Mouse (Mus musculus) heart, adult 2 months (tissue): ENCODE measurements around the gene Erp44.

ENCODE experiments used
- CTCF ChIP-seq: fragments of 200-600 bp; IDR thresholded peaks from 2 replicates; pipeline ENCODE4 v1.8.1; 2022; ENCODE audit warnings: antibody characterized with exemption, mild to moderate bottlenecking, moderate library complexity
- EP300 ChIP-seq: fragments of 200-500 bp; IDR thresholded peaks from 2 replicates; pipeline ENCODE4 v1.6.1; 2011; ENCODE audit warnings: low read depth, low read length, control low read depth; ENCODE audit not compliant: insufficient read depth
- POLR2A ChIP-seq: fragments of 200-500 bp; IDR thresholded peaks from 2 replicates; pipeline ENCODE4 v1.6.1; 2011; ENCODE audit warnings: mild to moderate bottlenecking, low read depth, low read length, control low read depth; ENCODE audit not compliant: insufficient read depth

DNA sequence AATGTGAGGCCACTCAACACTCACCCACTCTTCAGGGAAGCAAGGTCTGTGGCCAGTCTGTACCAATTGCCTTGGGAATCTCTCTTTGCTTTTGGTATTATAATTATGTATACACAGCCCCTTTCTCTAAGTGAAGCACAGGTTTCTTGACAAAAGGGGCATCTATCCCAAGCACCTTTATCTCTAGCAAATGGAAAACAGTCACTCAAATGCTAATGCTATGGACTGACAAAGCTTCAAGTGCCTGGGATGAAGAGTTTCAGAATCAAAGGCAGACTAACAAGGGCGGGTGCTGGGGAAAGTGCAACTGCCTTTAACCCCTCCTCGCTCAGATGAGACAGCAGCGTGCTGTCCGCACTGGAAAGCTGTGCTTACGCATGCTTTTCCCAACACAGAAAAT is 7.5 kb downstream of the Erp44 start:
- TF ChIP-seq POLR2A (no peak), EP300 (no peak), CTCF (no peak)
